Mouse (Mus musculus): ENCODE data around the gene Mob3a. TPM values are rescaled to one million over a fixed set of nuclear protein-coding genes. Genes with fewer than 3 reads are reported as not detected.

Mob3a gene
- total RNA-seq, 2 experiments from 2014 or later: 10.6 to 16.5 TPM

- Histone ChIP-seq H3K4me3 (no peak overlapping the region), H3K27ac (no peak overlapping the region)
- no peak for TF ChIP-seq CTCF (conservative IDR thresholded peaks at IDR 0.05)
- no peak for DNase-seq (ENCODE audit: low spot score in 2 of 2)
These were observed 25.8 kb upstream of the Mob3a start for GRCm38 (mm10) chr10:80727369-80728127.

GRCm38 (mm10) chr10:80717281-80717680, 15.5 kb upstream of the Mob3a start:
- Histone ChIP-seq H3K27ac (no peak overlapping the region), H3K4me3 (no peak overlapping the region)
- no peak for TF ChIP-seq CTCF (conservative IDR thresholded peaks at IDR 0.05)
- DNase-seq (ENCODE audit: low spot score in 2 of 2): no peak

DNA sequence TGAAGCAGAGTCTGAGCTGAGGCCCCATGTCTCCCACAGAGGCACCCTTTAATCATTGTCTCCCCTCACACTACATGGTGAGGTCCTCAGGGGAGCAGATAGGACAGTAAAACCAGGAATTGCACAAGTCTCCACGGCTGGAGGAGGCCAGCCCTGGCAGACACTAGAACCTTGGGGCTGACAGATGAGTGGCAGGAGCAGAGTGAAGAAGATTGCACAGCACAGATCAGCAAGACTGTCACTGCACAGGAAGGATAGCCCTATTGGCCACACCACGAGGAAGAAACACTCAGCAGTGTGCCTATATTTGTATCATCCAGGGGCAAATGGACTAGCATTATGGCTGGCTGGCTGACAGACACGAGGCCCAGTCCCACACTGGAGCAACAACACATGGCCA, 9.1 kb upstream of the Mob3a start:
- no peak for DNase-seq (ENCODE audit: low spot score in 2 of 2)
- Histone ChIP-seq H3K4me3 (no peak overlapping the region), H3K27ac (no peak overlapping the region)
- TF ChIP-seq CTCF (conservative IDR thresholded peaks at IDR 0.05): no peak

DNA sequence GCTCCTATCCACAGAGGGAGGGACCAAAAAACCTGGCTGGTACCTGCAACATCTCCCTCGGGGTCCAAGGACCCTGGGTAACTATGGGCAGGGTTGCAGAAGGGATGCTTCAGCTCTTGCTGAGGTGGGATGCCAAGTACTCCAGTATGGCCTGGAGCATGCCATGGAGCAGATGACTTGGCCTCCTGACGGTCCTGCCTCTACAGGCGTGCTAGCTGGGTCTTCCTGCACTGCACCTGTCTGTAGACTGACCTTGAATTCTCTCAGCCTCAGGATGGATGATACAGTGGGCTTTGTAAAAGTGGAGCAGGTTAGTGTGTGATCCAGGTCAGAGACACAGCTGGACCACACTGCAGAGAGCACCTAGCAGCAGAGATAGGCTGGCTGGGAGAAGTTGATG, 3.7 kb upstream of the Mob3a start:
- Histone ChIP-seq H3K4me3 (no peak overlapping the region), H3K27ac (0 out of 2 replicates have a peak overlapping the region, but pooled peaks have one; percentile 32)
- DNase-seq (ENCODE audit: low spot score in 2 of 2): no peak

GRCm38 (mm10) chr10:80705033-80705432, 3.3 kb upstream of the Mob3a start:
- TF ChIP-seq CTCF (conservative IDR thresholded peaks at IDR 0.05): no peak
- DNase-seq (ENCODE audit: low spot score in 2 of 2): no peak
- peak overlapping the region; percentile 32; the same call in 1 of the 2 replicates for H3K27ac ChIP-seq
- H3K4me3 ChIP-seq: no peak overlapping the region

More for the DNA sequence above, 3.7 kb upstream of the Mob3a start:
- TF ChIP-seq CTCF (conservative IDR thresholded peaks at IDR 0.05): no peak

DNA sequence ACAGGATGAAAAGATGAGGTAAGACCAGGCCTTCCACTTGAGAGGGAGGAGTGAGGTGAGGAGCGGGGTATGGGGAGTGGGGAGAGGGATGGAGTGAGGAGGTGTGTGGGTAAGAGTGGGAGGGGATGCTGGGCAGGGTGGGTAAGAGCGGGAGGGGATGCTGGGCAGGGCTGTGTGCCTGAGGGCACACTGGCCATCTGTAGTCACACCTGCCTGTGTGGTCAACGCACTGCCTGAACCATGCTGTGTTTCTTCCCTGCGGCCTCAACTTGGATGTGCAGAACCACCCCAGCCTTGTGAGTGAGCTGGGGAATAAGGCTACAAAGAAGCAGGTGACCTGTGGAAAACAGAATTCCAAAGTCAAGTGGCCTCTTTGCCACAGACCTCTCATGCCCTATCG, 2.6 kb upstream of the Mob3a start:
- no peak overlapping the region for H3K4me3 ChIP-seq
- no peak for TF ChIP-seq CTCF (conservative IDR thresholded peaks at IDR 0.05)
- peak overlapping the region; percentile 91; the same call in 1 of the 2 replicates for H3K27ac ChIP-seq
- DNase-seq (ENCODE audit: low spot score in 2 of 2): no peak

GRCm38 (mm10) chr10:80703643-80704042, 1.9 kb upstream of the Mob3a start:
- no peak for TF ChIP-seq CTCF (conservative IDR thresholded peaks at IDR 0.05)
- Histone ChIP-seq H3K27ac (peak overlapping the region; percentile 91), H3K4me3 (peak overlapping the region; percentile 81)
- no peak for DNase-seq (ENCODE audit: low spot score in 2 of 2)

DNA sequence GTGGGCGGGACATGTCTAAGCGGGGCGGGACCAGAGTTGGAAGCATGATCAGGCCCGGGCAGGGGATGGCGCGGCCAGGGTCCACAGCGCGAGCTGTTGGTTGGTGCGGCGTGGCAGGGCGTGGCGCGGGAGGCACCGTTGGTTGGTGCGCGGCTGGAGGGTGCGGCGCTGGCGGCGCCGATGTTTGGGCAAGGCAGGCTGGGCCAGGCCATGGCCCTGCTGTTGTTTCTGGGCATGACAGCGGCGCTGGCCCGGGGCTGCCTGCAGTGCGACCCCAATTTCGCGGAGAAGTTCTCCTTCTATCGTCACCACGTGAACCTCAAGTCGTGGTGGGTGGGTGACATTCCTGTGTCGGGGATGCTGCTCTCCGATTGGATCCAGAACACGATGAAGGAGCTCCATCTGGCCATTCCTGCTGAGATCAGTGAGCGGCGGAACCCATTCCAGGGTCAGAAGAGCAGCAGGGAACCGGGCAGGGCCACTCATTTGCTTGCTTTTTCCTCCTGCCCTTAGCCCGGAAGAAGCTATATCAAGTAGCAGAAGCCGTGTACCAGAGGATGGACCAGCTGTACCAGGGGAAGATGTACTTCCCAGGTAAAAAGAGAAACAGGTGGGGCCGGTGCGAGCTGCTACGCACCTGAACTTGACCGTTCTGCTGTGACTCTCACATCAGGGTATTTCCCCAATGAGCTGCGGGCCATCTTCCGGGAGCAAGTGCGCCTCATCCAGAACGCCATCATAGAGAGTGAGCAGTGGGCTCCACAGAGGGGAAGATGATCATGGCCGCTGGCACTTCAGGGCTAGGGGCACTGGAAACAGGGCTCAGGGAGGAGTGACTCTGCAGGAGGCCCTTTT, 986 bp upstream of the Mob3a start:
- H3K4me3 ChIP-seq: peak overlapping the region; percentile 81
- DNase-seq (ENCODE audit: low spot score in 2 of 2): peak; percentile 94 to 95
- peak; percentile 35 for TF ChIP-seq CTCF (conservative IDR thresholded peaks at IDR 0.05)
- peak overlapping the region; percentile 91 for H3K27ac ChIP-seq

GRCm38 (mm10) chr10:80700732-80701131, 1.0 kb downstream of the Mob3a start:
- no peak overlapping the region for H3K27ac ChIP-seq
- no peak for DNase-seq (ENCODE audit: low spot score in 2 of 2)
- peak overlapping the region; percentile 81; the same call in 1 of the 2 replicates for H3K4me3 ChIP-seq
- no peak for TF ChIP-seq CTCF (conservative IDR thresholded peaks at IDR 0.05)

- H3K27ac ChIP-seq: no peak overlapping the region
- no peak overlapping the region for H3K4me3 ChIP-seq
- DNase-seq (ENCODE audit: low spot score in 2 of 2): no peak
- no peak for TF ChIP-seq CTCF (conservative IDR thresholded peaks at IDR 0.05)
These were observed 1.7 kb downstream of the Mob3a start for GRCm38 (mm10) chr10:80700038-80700504.

GRCm38 (mm10) chr10:80698605-80699004, 3.2 kb downstream of the Mob3a start:
- Histone ChIP-seq H3K27ac (no peak overlapping the region), H3K4me3 (no peak overlapping the region)
- no peak for DNase-seq (ENCODE audit: low spot score in 2 of 2)
- no peak for TF ChIP-seq CTCF (conservative IDR thresholded peaks at IDR 0.05)

DNA sequence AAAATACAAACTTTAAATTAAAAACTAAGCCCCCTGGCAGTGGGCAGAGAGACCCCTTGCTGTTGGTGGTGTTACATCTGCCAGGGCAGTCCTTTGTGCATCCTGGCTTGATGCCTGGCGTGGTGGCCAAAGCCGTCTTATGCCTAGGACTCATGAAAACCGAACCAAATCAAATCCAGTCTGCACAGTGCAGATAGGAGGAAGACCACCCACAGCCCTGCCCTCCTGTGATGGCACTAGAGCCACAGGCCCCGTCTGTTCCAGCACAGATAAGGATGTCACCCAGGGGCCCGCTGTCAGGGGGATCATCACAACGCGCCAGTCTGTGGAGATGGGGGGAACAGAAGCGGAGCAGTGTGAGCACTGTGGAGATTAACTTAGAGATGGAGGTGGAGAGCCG, 4.0 kb downstream of the Mob3a start:
- Histone ChIP-seq H3K27ac (no peak overlapping the region), H3K4me3 (no peak overlapping the region)
- DNase-seq (ENCODE audit: low spot score in 2 of 2): no peak
- TF ChIP-seq CTCF (conservative IDR thresholded peaks at IDR 0.05): no peak

GRCm38 (mm10) chr10:80697393-80697787, 4.4 kb downstream of the Mob3a start:
- Histone ChIP-seq H3K27ac (no peak overlapping the region), H3K4me3 (no peak overlapping the region)
- no peak for TF ChIP-seq CTCF (conservative IDR thresholded peaks at IDR 0.05)
- no peak for DNase-seq (ENCODE audit: low spot score in 2 of 2)
